Mouse (Mus musculus) testis, adult 2 months (tissue): ENCODE results near the gene Snapc2. TPM values are rescaled to one million over a fixed set of nuclear protein-coding genes. Genes with fewer than 3 reads are reported as not detected.

Experiments used
- H3K27ac ChIP-seq: fragments of 200-500 bp; 2 replicates; pipeline ENCODE4 v1.5.1; 2012; ENCODE audit warnings: low read depth, low read length; ENCODE audit not compliant: control insufficient read depth, insufficient read depth
- H3K27me3 ChIP-seq: fragments of 200-500 bp; 2 replicates; pipeline ENCODE4 v1.6.1; 2012; ENCODE audit warnings: mild to moderate bottlenecking, low read length, moderate library complexity; ENCODE audit not compliant: control insufficient read depth, insufficient read depth
- H3K36me3 ChIP-seq: fragments of 200-500 bp; 2 replicates; pipeline ENCODE4 v1.6.1; 2012; ENCODE audit warnings: mild to moderate bottlenecking, low read length; ENCODE audit not compliant: control insufficient read depth, insufficient read depth
- H3K4me1 ChIP-seq: fragments of 200-500 bp; 2 replicates; pipeline ENCODE4 v1.6.1; 2012; ENCODE audit warnings: low read length; ENCODE audit not compliant: control insufficient read depth, insufficient read depth
- H3K4me3 ChIP-seq: fragments of 200-500 bp; 2 replicates; pipeline ENCODE4 v1.5.1; 2012; ENCODE audit warnings: low read depth, mild to moderate bottlenecking, low read length, moderate library complexity, mixed read lengths; ENCODE audit not compliant: control insufficient read depth
- CTCF ChIP-seq: fragments of 200-500 bp; IDR thresholded peaks from 2 replicates; pipeline ENCODE4 v1.5.1; 2012; ENCODE audit warnings: low read depth, mild to moderate bottlenecking, inconsistent platforms, low read length, moderate library complexity; ENCODE audit not compliant: control insufficient read depth, insufficient read depth, insufficient replicate concordance
- POLR2A ChIP-seq: fragments of 200-500 bp; IDR thresholded peaks from 2 replicates; pipeline ENCODE4 v1.6.1; 2012; ENCODE audit warnings: low read depth, mild to moderate bottlenecking, inconsistent platforms, low read length, moderate library complexity; ENCODE audit not compliant: control insufficient read depth
- polyA plus RNA-seq: library from polyadenylated mRNA; depleted of rRNA; stranded (reverse); fragments of >200 nt; gene quantifications from 2 replicates; pipeline ENCODE4 v1.2.3, GENCODE M21; 2012

The Snapc2 gene
- polyA plus RNA-seq, 1 experiment = 16.0 TPM

- Histone ChIP-seq H3K4me1 (peaks cover 37% of the 10 kb centered on the region), H3K36me3 (no peaks in the 10 kb centered on the region), H3K27me3 (0 out of 2 replicates have a peak, but pooled peaks cover 2% of the 10 kb centered on the region), H3K4me3 (peak overlapping the region; percentile 63), H3K27ac (peak overlapping the region; percentile 76)
- no peak for TF ChIP-seq POLR2A
- no peak for TF ChIP-seq CTCF
These were observed 39.5 kb upstream of the Snapc2 start for GRCm38 (mm10) chr8:4213210-4214005.

GRCm38 (mm10) chr8:4214006-4214980 lies 38.6 kb upstream of the Snapc2 start:
- Histone ChIP-seq H3K4me3 (peak overlapping the region; percentile 63), H3K4me1 (peaks cover 37% of the 10 kb centered on the region), H3K36me3 (no peaks in the 10 kb centered on the region), H3K27me3 (0 out of 2 replicates have a peak, but pooled peaks cover 2% of the 10 kb centered on the region), H3K27ac (peak overlapping the region; percentile 76)
- TF ChIP-seq CTCF (no peak), POLR2A (no peak; the same call in 1 of the 2 replicates)

DNA sequence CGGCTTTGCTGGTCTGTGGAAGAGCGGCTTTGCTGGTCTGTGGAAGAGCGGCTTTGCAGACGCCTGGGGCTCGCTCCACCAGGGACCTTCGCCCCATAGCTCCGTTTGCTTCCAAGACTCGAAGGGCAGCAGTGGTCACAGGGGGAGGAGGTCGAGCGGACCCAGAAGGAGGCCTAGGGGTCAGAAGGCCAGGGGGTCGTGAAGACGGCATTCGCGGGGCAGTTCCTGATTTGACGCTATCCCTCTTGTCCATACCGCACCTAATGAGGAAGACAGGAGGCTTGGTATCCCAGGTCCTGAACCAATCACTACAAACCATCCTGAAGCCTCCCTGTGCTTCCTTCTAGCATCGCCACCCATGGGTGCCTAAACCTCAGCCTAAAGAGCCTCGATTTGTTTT lies 36.6 kb upstream of the Snapc2 start:
- Histone ChIP-seq H3K36me3 (no peaks in the 10 kb centered on the region), H3K4me3 (peak overlapping the region; percentile 4; the same call in 1 of the 2 replicates), H3K4me1 (peaks cover 37% of the 10 kb centered on the region), H3K27me3 (0 out of 2 replicates have a peak, but pooled peaks cover 2% of the 10 kb centered on the region), H3K27ac (no peak overlapping the region)
- TF ChIP-seq POLR2A (no peak), CTCF (no peak)

- Histone ChIP-seq H3K27ac (no peak within 1 kb of the TSS), H3K27me3 (0 out of 2 replicates have a peak, but pooled peaks cover 2% of the 10 kb centered on the region), H3K4me3 (peak within 1 kb of the TSS; percentile 4; the same call in 1 of the 2 replicates), H3K36me3 (no peaks in the 10 kb centered on the region), H3K4me1 (peaks cover 37% of the 10 kb centered on the region)
- TF ChIP-seq CTCF (no peak), POLR2A (no peak)
These were observed 35.9 kb upstream of the Snapc2 start, which contains the start of gene Prr36 for GRCm38 (mm10) chr8:4216791-4217621. Prr36 (minus strand) TSS chr8:4217459.

- Histone ChIP-seq H3K27ac (no peak overlapping the region), H3K4me3 (no peak overlapping the region), H3K36me3 (no peaks in the 10 kb centered on the region), H3K4me1 (peaks cover 19% of the 10 kb centered on the region), H3K27me3 (0 out of 2 replicates have a peak, but pooled peaks cover 2% of the 10 kb centered on the region)
- TF ChIP-seq CTCF (no peak), POLR2A (no peak)
These were observed 33.3 kb upstream of the Snapc2 start for GRCm38 (mm10) chr8:4219617-4220016.

- H3K4me1 ChIP-seq = peaks cover 15% of the 10 kb centered on the region
- H3K36me3 ChIP-seq = no peaks in the 10 kb centered on the region
- H3K27ac ChIP-seq = no peak overlapping the region
- no peaks in the 10 kb centered on the region for H3K27me3 ChIP-seq
- no peak overlapping the region for H3K4me3 ChIP-seq
- TF ChIP-seq CTCF = no peak
- no peak for TF ChIP-seq POLR2A
These were observed 30.8 kb upstream of the Snapc2 start for GRCm38 (mm10) chr8:4222059-4222458.
